Mouse (Mus musculus): ENCODE data around the gene Bglap3.
"Not testable (repeated sequence)": the region's sequence is repeated elsewhere in the genome, so short reads cannot be mapped to it uniquely, and the experiment has no call there.

Bglap3 gene

DNA sequence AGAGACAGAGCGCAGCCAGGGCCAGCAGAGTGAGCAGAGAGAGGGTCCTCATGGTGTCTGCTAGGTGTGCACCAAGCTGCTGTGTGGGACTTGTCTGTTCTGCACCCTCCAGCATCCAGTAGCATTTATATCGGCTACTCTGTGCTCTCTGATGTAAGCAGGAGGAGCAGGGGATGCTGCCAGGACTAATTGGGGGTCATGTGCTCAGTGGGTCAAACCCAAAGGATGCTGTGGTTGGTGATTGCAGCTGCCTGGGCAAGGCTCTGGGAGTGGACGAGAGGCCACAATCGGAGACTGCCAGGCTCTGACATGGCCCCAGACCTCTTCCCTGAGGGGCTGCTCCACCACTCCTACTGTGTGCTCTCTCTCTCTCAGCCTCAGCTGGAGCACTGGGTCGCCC, 6.1 kb upstream of the Bglap3 start, which contains the start of gene Bglap2:
Gene Bglap2, minus strand, starts transcription at position 101 of the 400 bp plus-strand sequence.
- DNase-seq (ENCODE audit: extremely low spot score, low read depth, low spot score): not testable (repeated sequence)

DNA sequence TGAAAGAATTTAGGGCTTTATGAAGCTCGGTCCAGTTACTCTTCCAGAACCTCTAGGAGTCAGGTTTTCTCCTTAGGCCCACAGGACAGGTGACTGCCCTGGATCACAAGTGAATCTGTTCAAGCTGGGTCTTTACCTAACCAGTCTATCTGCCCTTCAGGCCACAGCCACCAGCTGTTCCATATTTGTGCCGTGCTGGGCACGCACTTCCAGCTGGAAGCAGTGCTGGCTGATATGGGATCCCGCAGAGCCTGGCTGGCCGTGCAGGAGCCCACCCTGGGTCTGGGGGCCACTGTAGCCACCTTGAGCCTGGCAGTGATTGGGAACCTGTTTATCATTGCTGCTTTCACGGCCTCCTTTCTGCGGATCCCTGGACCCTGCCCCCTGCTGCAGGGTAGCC, 4.1 kb upstream of the Bglap3 start:
- DNase-seq (ENCODE audit: extremely low spot score, low read depth, low spot score): not testable (repeated sequence)

DNA sequence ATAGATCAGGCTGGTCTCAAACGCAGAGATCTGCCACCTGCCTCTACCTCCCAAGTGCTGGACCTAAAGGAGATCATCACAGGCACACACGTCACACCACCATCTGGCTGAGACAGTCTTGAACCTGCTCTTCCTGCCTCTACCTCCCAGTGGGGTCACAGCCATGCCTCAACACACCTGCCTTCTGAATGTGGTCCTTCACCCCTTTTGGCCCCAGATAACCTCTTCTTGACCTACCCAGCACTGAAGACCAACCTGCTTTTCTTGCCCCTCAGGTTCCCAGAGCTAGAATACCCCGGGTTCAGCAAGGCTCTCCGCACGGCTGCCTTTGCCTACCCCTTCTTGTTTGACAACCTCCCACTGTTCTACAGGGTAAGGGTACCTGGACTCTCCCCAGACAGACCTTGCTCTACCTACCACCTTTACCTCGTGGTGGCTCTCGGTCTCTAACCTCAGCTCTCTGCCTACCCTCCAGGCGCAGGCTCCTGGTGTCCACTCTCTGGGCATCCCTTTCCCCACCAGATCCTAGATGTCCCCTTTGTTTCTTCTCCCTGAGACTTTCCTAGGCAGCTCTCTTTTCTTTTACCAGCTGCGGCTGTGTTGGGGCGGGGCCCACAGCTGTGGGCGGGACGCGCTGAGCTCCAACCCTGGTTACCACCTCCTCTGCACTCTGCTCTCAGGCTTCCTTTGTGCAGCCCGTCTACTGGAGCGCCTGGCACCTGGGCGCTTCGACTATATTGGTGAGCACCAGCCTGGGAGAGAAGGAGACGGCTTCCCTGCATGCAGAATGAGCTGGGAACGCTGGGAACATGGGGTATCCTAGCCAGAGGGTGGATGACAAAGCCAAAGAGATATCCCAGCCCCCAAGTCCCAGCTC, 3.4 kb upstream of the Bglap3 start:
- DNase-seq (ENCODE audit: extremely low spot score, low read depth, low spot score): not testable (repeated sequence)

DNA sequence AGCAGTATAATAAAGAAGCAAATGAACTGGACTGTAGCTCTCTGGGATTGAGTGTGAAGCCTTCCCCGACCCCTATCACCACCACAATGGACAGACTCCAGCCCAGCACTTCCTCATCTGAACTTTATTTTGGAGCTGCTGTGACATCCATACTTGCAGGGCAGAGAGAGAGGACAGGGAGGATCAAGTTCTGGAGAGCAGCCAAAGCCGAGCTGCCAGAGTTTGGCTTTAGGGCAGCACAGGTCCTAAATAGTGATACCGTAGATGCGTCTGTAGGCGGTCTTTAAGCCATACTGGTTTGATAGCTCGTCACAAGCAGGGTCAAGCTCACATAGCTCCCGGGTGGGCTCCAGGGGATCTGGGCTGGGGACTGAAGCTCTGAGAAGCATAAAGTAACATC, 4.0 kb downstream of the Bglap3 start:
- not testable (repeated sequence) for DNase-seq (ENCODE audit: extremely low spot score, low read depth, low spot score)

DNA sequence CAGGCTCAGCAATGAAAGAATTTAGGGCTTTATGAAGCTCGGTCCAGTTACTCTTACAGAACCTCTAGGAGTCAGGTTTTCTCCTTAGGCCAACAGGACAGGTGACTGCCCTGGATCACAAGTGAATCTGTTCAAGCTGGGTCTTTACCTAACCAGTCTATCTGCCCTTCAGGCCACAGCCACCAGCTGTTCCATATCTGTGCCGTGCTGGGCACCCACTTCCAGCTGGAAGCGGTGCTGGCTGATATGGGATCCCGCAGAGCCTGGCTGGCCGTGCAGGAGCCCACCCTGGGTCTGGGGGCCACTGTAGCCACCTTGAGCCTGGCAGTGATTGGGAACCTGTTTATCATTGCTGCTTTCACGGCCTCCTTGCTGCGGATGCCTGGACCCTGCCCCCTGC, 5.0 kb downstream of the Bglap3 start:
- DNase-seq (ENCODE audit: extremely low spot score, low read depth, low spot score): not testable (repeated sequence)

DNA sequence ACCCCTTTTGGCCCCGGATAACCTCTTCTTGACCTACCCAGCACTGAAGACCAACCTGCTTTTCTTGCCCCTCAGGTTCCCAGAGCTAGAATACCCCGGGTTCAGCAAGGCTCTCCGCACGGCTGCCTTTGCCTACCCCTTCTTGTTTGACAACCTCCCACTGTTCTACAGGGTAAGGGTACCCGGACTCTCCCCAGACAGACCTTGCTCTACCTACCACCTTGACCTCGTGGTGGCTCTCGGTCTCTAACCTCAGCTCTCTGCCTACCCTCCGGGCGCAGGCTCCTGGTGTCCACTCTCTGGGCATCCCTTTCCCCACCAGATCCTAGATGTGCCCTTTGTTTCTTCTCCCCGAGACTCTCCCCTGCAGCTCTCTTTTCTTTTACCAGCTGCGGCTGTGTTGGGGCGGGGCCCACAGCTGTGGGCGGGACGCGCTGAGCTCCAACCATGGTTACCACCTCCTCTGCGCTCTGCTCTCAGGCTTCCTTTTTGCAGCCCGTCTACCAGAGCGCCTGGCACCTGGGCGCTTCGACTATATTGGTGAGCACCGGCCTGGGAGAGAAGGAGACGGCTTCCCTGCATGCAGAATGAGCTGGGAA, 5.6 kb downstream of the Bglap3 start:
- DNase-seq (ENCODE audit: extremely low spot score, low read depth, low spot score): not testable (repeated sequence)

DNA sequence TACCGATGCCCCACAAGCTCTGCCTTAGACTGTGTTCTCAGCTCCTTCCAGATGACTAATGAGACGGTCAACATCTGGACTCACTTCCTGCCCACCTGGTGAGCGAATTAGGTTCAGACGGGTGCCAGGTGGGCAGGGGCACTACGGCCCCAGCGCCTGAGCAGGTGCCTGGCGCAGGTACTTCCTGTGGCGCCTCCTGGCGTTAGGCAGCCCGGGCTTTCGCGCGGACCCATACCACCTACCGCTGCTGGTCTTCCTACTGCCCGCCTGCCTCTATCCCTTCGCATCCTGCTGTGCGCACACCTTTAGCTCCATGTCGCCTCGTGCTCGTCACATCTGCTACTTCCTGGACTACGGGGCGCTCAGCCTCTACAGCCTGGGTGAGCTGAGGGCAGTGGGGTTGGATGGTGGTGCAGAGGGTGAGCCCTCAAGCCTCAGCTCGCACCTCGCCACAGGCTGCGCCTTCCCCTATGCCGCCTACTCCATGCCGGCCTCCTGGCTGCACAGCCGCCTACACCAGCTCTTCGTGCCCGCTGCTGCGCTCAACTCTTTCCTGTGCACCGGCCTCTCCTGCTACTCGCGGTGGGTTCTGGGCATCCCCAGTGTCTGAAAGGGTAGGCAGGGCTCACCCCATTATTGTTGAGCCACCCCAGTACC, 6.7 kb downstream of the Bglap3 start:
- DNase-seq (ENCODE audit: extremely low spot score, low read depth, low spot score): no peak

DNA sequence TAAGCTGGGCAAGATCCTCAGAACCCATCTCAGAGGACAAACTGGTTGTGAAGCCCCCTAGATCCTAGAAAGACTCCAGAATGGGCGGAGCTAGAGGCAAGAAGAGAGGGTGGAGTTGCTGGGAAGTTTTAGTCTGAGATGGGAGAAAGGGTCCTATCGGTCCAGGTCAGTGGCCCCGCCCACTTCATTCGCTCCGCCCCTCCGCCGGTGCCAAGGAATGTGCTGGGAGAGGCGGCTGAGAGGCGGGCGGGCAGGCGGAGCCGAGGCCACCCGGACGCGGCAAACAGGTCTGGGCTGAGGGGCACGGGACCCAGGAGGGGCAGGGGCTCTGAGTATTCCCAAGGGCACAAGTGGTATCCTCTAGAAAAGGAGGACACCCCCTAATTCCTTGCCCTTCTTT, 8.2 kb downstream of the Bglap3 start, which contains the start of gene Paqr6:
Gene Paqr6, plus strand, starts transcription at position 248 of the 400 bp plus-strand sequence.
- no peak for DNase-seq (ENCODE audit: extremely low spot score, low read depth, low spot score)

DNA sequence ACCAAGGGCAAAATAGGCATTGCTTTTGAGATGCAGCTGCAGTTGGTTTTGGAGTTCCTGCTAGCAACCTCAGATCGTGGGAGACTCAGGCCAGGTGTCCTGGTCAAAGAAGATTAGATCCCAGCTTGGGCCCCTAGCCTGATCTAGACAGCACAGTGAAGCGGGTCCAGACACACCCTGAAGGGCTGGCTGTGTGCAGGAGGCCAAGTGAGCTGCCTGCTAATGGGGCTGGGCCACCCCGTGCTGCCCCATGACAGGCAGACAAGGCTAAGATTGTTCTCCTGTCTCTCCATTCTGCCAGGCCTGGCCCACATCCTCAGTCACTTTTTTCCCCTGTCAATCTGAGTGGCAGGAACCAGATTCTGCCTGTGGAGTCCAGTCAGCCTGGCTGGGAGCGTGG, 8.8 kb downstream of the Bglap3 start:
- no peak for DNase-seq (ENCODE audit: extremely low spot score, low read depth, low spot score)

DNA sequence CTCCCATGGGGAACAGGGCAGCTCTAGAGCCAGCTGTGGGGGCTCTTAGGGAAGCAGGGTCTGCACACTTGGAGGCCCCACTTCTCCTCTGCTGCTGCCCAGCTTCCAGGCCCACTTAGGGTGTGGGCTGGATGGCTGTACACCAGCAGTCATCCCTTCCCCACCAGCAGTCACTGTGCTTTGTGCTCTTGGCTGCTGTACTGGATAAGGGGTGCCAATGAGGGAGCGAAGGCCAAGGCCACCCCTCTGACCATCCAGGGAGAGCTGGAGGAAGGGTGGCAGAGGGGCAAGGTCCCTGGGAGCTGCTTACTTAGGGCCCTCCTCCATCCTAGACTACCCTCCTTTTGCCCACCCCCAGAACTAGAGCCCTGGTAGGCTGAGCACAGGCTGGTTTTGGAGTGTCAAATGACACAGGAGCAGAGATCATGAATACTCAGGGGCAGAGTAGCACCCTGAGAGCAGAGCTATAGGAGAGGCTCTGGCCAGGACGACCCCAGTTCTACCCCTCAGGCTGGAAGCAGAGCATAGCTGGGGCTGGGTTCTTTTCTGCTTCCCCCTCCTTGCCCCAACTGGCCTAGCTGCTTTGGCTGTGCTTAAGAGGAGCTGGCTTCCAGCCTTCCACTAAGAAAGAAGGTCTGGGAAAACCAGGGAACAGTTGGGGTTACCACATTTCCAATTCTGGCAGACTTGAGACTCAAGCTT, 10.8 kb downstream of the Bglap3 start:
- DNase-seq (ENCODE audit: extremely low spot score, low read depth, low spot score): no peak

DNA sequence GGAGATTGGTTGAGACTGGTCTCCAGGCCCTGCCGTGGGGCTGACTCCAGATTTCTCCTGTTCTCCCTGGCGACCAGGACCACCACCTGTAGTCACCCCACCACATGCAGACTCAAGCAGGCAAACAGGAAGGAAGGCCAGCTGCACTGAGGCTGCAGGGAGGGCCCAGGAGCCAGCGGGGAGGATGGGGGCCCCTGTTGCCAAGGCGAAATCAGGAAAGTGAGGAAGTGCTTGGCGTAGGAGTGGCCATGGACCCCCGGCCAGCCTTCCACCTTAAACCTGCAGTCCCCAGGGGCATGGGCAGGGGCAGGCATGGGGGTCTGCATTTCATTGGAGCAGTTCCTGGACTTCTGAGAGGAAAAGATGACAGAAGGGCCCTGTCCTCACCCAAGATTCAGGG, 11.4 kb downstream of the Bglap3 start:
- DNase-seq (ENCODE audit: extremely low spot score, low read depth, low spot score): no peak

DNA sequence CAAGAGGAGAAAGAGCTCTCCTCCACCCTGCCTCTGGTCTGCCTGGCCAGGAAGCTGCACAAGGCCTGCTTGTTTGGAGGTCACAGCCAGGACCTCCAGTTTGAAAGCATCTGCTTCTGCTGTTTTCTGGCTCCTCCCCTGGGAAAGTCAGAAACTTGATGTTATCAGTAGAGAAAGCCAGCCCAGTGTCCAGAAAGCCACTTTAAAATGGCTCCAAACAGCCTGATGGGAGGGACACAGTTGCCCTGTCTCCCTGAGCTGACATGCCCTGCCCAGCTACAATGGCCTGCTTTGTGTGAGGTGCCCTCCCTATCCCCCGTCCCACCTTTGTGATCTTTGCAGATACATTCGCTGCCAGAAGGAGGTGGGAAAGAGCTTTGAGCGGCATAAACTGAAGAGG, 12.6 kb downstream of the Bglap3 start:
- no peak for DNase-seq (ENCODE audit: extremely low spot score, low read depth, low spot score)

DNA sequence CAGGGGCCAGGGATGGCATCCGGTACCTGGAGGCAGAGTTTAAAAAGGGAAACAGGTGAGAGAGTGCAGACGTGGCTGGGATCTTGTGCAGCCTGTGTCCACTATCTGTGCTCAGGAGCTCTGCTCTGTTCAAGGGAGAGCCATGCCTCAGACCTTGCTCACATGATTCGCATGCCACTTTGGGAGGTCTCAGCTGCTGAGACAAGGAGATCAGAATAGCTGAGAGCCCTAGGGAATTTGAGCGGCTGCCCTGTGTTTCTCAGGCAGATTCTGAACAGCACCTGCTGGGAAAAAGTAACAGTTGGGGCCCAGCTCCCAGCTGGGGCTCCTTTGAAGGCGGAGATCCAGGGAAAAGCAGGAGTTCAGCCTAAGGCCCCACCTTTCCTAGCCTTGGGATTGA, 13.0 kb downstream of the Bglap3 start:
- DNase-seq (ENCODE audit: extremely low spot score, low read depth, low spot score): no peak

DNA sequence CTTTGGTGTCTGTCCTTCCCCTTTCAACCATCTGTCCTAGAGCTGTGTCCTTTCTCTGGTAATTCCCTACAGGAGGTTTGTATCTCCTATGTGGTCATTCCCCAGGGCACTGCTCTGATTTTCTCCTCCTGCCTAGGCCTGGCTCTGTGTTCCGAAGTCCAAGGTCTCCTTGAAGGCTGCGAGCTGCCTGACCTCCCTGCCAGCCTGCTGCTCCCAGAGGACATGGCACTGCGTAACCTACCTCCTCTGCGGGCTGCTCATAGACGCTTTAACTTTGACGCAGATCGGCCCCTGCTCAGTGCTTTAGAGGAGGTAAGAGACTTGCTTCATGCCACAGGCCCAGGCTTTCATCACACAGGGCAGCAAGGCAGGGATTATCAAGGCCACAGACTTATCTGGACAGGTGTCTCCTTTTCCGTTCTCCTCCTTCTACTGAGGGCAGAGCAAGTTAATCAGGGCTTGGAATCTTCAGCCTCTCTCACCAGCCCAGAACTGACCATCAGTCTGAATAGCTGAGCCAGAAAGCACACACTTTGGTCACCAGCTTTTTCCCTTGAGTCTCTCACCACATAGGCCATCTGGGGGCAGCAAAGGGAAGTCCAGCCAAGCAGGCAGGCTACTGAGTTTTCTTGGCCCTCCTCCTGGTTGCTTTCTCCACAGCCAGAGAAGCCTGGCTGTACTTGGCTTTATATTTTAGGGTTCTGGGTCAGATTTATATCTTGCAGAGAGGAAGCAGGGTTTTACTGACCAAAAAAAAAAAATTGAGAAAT, 18.0 kb downstream of the Bglap3 start:
- DNase-seq (ENCODE audit: extremely low spot score, low read depth, low spot score): no peak

DNA sequence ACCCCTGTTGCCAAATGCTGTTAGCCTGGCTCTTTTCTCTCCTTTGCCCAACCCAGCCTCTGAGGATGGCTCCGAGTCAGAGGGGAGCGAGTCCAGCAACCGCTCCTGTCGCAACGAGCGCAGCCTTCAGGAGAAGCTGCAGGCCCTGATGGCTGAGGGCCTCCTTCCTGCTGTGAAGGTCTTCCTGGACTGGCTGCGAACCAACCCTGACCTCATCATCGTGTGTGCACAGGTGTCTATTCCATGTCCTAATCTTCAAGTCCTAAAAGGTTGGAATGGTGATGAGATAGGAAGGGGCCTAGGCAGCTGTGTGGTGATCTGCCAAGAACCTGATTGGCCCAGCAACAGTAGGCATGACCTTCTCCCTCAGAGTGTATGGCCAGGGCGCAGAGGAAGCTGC, 19.6 kb downstream of the Bglap3 start:
- no peak for DNase-seq (ENCODE audit: extremely low spot score, low read depth, low spot score)

DNA sequence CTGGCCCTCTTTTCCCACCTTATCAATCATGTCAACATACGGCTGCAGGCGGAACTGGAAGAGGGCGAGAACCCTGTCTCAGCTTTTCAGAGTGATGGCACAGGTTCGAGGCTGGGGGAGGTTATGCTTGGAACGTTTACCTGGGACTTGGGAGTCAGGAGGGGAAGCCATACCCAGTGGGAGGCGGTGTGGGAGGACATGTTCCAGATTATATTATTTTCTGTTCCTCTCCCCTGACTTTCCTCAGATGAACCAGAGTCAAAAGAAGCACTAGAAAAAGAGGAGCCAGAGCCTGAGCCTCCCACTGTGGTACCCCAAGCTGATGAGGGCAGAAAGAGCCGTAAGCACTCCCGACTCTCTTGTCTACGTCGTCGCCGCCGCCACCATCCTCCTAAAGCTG, 21.8 kb downstream of the Bglap3 start:
- DNase-seq (ENCODE audit: extremely low spot score, low read depth, low spot score): no peak

DNA sequence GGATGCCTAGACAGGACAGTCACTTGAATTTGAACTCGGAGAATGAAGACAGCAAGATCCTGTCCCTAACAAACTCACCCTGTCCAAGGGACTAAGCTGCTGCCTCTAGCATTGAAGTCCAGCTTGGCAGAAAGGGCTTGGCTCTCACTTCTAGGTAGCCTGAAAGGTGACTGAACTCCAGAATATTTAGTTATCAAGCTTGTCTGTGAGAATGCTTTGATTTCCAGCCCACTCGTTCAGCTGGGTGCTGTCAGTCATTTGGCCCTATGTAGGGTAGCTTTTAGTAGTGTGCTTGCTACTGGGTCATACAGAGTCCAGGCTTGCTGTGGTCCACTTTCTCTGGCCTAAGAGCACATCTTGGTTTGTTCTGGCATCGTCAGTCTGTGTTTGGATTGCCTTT, 33.5 kb downstream of the Bglap3 start:
- DNase-seq (ENCODE audit: extremely low spot score, low read depth, low spot score): no peak

DNA sequence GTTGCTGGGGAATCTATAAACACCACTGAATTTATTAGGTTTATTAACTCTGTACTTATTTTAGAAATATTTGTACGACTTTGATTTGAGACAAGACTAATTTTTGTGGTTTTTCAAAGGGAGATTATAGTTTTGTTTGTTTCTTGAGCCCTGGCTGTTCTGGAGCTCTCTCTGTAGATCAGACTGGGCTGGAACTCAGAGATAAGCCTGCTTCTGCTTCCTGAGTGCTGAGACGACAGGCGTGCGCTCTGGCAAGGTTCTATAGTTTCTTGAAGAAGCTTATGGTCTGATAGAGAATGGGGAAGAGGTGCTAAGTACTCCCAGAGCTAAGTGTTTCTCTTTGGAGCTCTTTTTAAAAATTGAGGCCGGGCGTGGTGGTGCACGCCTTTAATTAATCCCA, 34.2 kb downstream of the Bglap3 start:
- DNase-seq (ENCODE audit: extremely low spot score, low read depth, low spot score): no peak

DNA sequence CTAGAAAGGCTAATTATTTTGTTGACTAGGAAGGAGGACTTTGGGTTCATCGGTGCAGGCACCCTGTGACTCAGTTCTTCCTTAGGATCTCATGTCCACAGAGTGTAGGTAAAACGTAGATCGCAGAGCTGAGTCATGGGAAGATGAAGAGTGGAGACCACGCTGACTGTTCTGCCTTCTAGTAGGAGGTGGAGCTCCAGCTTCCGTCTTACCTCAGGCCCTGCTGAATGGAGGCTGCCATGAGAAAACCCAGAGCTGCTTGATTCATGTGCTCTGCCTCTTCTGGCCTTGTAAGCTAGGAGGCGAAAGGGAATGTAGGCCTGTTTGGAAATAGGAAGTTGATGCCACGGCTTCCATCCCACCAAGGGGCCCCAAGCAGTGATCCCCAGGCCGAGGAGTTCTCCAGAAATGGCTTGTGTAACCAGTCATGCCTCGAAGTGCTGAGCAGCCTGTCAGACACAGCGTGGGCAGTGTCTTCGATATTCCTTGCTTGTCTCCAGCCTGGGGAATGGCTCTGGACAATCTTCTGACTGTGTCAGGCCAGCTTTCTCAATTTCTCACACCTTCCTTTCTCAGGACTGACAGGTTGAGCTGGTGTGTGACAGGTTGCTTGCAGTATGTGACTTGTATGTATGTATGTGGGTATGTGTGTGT, 35.0 kb downstream of the Bglap3 start:
- no peak for DNase-seq (ENCODE audit: extremely low spot score, low read depth, low spot score)

Data from hindlimb bud, embryonic 11.5 days (tissue).